ENCODE assay signal across 10 mouse cellular contexts in the genomic region with DNA sequence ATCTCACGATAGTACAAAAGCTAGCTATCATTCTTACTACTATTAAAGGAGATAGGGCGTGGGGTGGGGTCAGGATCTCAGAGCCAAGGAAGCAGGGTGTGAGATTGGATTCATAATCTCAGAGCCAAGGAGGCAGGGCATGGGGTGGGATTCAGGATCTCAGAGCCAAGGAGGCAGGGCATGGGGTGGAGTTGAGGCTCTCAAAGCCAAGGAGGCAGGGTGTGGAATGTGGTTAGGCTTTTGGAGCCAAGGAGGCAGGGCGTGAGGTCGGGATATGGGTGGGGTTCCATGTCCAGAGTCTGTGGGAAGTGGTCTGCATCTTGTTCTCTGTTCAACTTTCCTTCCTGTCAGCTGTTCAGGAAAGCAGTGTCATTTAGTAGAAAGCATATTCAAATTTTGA. TPM values are rescaled to one million over a fixed set of nuclear protein-coding genes. Genes with fewer than 3 reads are reported as not detected.
DNase-seq lines count a peak whose midpoint lies in the region; ATAC-seq and TF ChIP-seq lines count a peak whose summit lies in the region.
"Had no signal": no experiment of that assay in that cellular context is flagged by ENCODE, and none has a peak within 500 bp of the region (broad histone marks: within the 10 kb centered on the region; RNA-seq: fewer than 3 reads in every experiment).

No protein-coding gene starts in this region.

- H3K9me3 ChIP-seq in kidney, embryonic 15.5 days (replicated peaks) = no peaks in the 10 kb centered on the region
- no peaks in the 10 kb centered on the region for H3K9me3 ChIP-seq in heart, embryonic 12.5 days (replicated peaks)
- no peaks in the 10 kb centered on the region for H3K9me3 ChIP-seq in stomach, postnatal 0 days (ENCODE audit: control insufficient read depth, low read length)
- H3K9me3 ChIP-seq: forebrain, embryonic 15.5 days had no signal

- no peak overlapping the region for H3K27ac ChIP-seq in kidney, embryonic 15.5 days
- no peak overlapping the region for H3K27ac ChIP-seq in heart, embryonic 12.5 days (ENCODE audit: poor library complexity, severe bottlenecking)
- H3K27ac ChIP-seq in stomach, postnatal 0 days (replicated peaks) = no peak overlapping the region
- H3K27ac ChIP-seq: forebrain, embryonic 15.5 days had no signal

- no peak for TF ChIP-seq EP300 in stomach, postnatal 0 days (optimal IDR thresholded peaks at IDR 0.05)

- 0 out of 2 replicates have a peak, but pooled peaks cover 16% of the 10 kb centered on the region for H3K36me3 ChIP-seq in kidney, embryonic 15.5 days
- peaks cover 7% of the 10 kb centered on the region; the same call in 1 of the 2 replicates for H3K36me3 ChIP-seq in heart, embryonic 12.5 days
- H3K36me3 ChIP-seq in stomach, postnatal 0 days (ENCODE audit: control insufficient read depth, insufficient read depth, low read length) = no peaks in the 10 kb centered on the region
- H3K36me3 ChIP-seq: forebrain, embryonic 15.5 days had no signal

- H3K4me2 ChIP-seq in kidney, embryonic 15.5 days = no peak overlapping the region
- no peak overlapping the region for H3K4me2 ChIP-seq in heart, embryonic 12.5 days
- H3K4me2 ChIP-seq in stomach, postnatal 0 days (replicated peaks; ENCODE audit: low read depth) = no peak overlapping the region
- H3K4me2 ChIP-seq: forebrain, embryonic 15.5 days had no signal

- no peak for ATAC-seq in kidney, embryonic 15.5 days (replicated peaks; ENCODE audit: low FRiP score)
- ATAC-seq in heart, embryonic 12.5 days (ENCODE audit: insufficient number of reproducible peaks, low FRiP score) = peak; percentile 28; the same call in 1 of the 2 replicates
- ATAC-seq in stomach, postnatal 0 days (ENCODE audit: low FRiP score, low TSS enrichment) = peak; percentile 77
- ATAC-seq in megakaryocyte, adult 5-6 weeks (ENCODE audit: poor library complexity, severe bottlenecking) = no peak
- ATAC-seq: forebrain, embryonic 15.5 days; midbrain, embryonic 16.5 days had no signal

- no peak overlapping the region for H3K9ac ChIP-seq in kidney, embryonic 15.5 days
- no peak overlapping the region for H3K9ac ChIP-seq in heart, embryonic 12.5 days
- H3K9ac ChIP-seq in stomach, postnatal 0 days (ENCODE audit: low read length) = no peak overlapping the region
- H3K9ac ChIP-seq: forebrain, embryonic 15.5 days had no signal

- H3K27me3 ChIP-seq in kidney, embryonic 15.5 days = no peaks in the 10 kb centered on the region
- no peaks in the 10 kb centered on the region for H3K27me3 ChIP-seq in heart, embryonic 12.5 days (replicated peaks)
- H3K27me3 ChIP-seq in stomach, postnatal 0 days (ENCODE audit: control insufficient read depth, insufficient read depth, low read length) = no peaks in the 10 kb centered on the region
- H3K27me3 ChIP-seq: forebrain, embryonic 15.5 days had no signal

- DNase-seq in kidney, adult 18-20 months = peak; percentile 33
- peak; percentile 53 for DNase-seq in kidney, postnatal 14 days
- no peak for DNase-seq in stomach, postnatal 0 days (ENCODE audit: low spot score)
- no peak for DNase-seq in right cerebral cortex, postnatal 14 days
- no peak for DNase-seq in embryo, embryonic 10.5 days (ENCODE audit: low spot score)

- no peak overlapping the region for H3K4me3 ChIP-seq in kidney, embryonic 15.5 days (replicated peaks)
- H3K4me3 ChIP-seq in heart, embryonic 12.5 days = no peak overlapping the region
- no peak overlapping the region for H3K4me3 ChIP-seq in stomach, postnatal 0 days (ENCODE audit: low read depth, low read length)
- H3K4me3 ChIP-seq: forebrain, embryonic 15.5 days had no signal

- peaks cover 12% of the 10 kb centered on the region for H3K4me1 ChIP-seq in kidney, embryonic 15.5 days
- H3K4me1 ChIP-seq in heart, embryonic 12.5 days (replicated peaks) = peaks cover 5% of the 10 kb centered on the region
- H3K4me1 ChIP-seq in stomach, postnatal 0 days (replicated peaks; ENCODE audit: control insufficient read depth, insufficient read depth) = no peaks in the 10 kb centered on the region
- H3K4me1 ChIP-seq: forebrain, embryonic 15.5 days had no signal

- TF ChIP-seq CTCF in stomach, postnatal 0 days (IDR thresholded peaks at IDR 0.05; ENCODE audit: low read depth) = no peak

- 72% methylated on average over 4 of the region's 4 CpGs for WGBS in kidney, embryonic 15.5 days
- WGBS in heart, embryonic 12.5 days = 62% methylated on average over 4 of the region's 4 CpGs
- WGBS in stomach, postnatal 0 days = 31% methylated on average over 4 of the region's 4 CpGs

RNA-seq across cellular contexts. Expression of a gene that starts 16.6 kb away (rescaled TPM):
- 20.6 and 26.7 TPM in 2 replicates for polyA plus RNA-seq in kidney, embryonic 15.5 days (2015; fragmentation: Nextera tagmentation; extraction: Ambion mirVana)
- 38.3 and 38.6 TPM in 2 replicates for polyA plus RNA-seq in heart, embryonic 12.5 days (2016; fragmentation: Nextera tagmentation; extraction: Ambion mirVana)
- 21.5 and 23.1 TPM in 2 replicates for polyA plus RNA-seq in stomach, postnatal 0 days (2015; fragmentation: Nextera tagmentation; extraction: Ambion mirVana)
- 15.5 and 20.1 TPM in 2 replicates for total RNA-seq in megakaryocyte, adult 5-6 weeks (2015)
- 18.5 and 18.8 TPM in 2 replicates for total RNA-seq in megakaryocyte, adult 5-6 weeks (2017)

Comparison
In these comparisons a context has a peak if more than half of its experiments do, and no peak if none do; other contexts are left out.
1. DNase-seq: peak in kidney, adult 18-20 months (single experiment) and kidney, postnatal 14 days (single experiment); none in stomach, postnatal 0 days (single experiment), right cerebral cortex, postnatal 14 days (single experiment) and embryo, embryonic 10.5 days (single experiment).
2. ATAC-seq: peak in heart, embryonic 12.5 days (single experiment) and stomach, postnatal 0 days (single experiment); none in kidney, embryonic 15.5 days (single experiment) and megakaryocyte, adult 5-6 weeks (single experiment).